Mouse (Mus musculus) kidney, adult 11 months (tissue): ENCODE results near the gene Fam110a.

Source experiments
- DNase-seq: peaks from one replicate; pipeline ENCODE4 v3.0.0; 2022

Fam110a gene

GRCm38 (mm10) chr2:151969396-151969795, 10.6 kb downstream of the Fam110a start:
- DNase-seq = no peak

DNA sequence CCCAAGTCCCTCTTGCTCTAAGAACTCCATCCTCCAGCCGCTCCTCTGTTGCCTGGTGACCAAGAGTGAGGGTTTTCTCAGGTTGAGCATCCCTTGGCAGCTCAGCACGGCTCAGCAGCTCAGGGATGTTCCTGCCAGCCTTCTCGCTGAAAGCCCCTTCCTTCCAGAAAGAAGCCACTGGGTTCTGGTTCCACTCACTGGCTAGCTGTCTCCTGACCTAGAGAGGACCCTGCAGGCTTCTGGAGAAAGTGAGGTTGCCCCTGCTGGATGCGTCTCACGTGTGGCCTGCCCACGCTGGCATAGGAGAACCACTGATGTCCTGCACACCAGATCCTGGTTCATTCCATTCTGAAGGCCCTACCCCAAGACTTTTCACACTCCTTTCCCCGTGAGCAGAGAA, 11.0 kb downstream of the Fam110a start:
- DNase-seq = no peak

DNA sequence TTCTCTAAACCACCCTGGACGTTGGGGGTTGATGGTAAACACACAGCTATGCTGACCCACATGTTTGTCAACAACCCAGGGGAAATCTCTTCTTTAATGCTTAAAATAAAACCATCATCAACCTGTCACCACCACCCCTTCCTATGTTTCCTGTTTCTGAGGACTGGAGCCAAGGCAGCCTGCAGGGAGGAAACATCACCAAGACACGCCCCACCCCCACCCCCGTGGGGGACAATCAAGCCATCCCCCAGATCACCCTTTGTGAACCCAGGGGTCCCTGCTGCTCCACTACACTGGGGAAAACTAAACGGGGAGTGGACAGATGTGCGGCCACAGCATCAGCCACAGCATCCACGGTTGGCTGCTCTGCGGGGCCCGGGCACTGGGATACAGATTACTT, 11.6 kb downstream of the Fam110a start:
- no peak for DNase-seq

GRCm38 (mm10) chr2:151967792-151968191, 12.2 kb downstream of the Fam110a start:
- DNase-seq = no peak

- no peak for DNase-seq
Measured at GRCm38 (mm10) chr2:151967176-151967750, 12.8 kb downstream of the Fam110a start.

GRCm38 (mm10) chr2:151964052-151964451, 16.0 kb downstream of the Fam110a start:
- no peak for DNase-seq

DNA sequence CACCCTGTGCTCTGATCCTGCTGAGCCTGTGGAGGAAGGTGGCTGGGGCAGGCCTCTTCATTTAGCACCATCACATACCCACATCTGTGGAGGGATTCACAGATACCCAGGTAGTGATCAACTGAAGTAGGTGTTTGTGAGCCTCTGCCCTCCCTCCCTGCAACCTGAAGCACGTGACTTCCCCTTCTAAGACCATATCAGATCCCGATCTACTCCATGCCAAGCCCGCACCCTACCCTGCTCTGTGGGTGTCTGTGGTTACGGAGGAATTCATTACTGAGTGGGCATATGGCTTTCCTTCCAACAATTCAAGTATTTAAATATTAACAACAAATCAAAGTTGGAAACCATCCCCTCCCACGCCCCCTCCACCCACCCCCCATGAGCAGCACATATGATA, 16.7 kb downstream of the Fam110a start:
- DNase-seq = no peak

- DNase-seq = peak; percentile 86
Measured at GRCm38 (mm10) chr2:151962474-151962873, 17.5 kb downstream of the Fam110a start.

GRCm38 (mm10) chr2:151961284-151962196, 18.5 kb downstream of the Fam110a start:
- DNase-seq = no peak

- no peak for DNase-seq
Measured at GRCm38 (mm10) chr2:151959274-151959673, 20.7 kb downstream of the Fam110a start.

DNA sequence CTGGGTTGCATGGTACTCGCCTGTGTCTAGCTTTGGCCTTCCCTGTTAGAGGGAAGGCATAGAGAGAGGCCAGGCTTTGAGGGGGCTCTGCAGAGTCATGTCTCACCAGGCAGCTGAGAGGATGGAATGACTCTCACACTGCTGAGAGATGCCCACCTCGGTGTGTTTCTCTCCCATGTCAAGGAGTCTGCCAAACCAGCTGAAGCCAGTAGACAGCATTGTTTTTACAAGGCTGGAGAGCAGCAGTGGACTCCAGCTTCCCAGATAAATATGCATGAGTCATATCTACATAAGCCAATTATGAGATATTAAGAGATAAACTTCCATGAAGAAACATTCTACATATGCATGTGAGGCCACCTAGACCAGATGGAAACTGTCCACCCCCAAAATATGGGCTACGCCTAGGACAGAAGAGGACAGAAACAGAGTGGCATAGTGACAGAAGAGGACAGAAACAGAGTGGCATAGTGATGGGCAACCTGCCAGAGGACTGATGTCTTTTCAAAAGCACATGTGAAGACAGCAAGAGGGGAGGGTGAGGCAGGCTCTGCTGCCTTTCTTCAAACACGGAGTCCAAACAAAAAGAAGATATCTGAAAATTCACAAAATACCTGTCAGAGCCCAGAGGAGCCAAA, 23.4 kb downstream of the Fam110a start:
- DNase-seq = no peak

GRCm38 (mm10) chr2:151953665-151954064, 26.4 kb downstream of the Fam110a start:
- DNase-seq = no peak

DNA sequence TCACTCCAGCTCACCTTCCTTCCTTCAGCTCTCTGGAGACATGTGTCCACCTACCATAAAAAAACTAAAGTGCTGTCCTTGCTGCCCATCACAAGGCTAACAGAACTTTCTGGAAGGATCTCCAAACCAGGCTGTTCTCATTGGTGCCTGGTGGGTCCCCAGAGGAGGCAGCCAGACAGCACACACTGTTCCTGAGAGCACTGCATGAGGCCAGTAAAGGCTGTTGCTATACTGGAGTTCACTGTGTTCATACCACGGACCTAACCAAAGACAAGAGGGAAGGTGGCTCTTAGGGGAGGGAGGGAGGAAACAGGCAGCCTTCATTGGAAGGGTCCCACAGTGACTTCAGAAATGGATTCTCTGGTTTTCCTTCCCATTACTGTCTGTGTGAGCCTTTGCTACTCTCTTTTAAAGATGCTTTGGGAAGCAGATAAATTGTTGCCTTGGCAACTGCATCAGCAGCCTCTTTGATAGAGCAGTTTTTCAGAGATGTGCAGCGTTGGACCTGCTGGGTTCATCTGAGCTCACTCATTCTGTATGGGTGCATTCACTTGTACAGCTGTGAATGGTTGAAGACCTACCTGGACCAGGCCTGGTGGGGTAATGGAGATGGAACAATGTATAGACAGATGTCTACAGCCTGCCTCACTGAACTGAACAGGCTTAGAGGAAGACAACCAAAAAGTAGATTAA, 30.8 kb downstream of the Fam110a start:
- no peak for DNase-seq

DNA sequence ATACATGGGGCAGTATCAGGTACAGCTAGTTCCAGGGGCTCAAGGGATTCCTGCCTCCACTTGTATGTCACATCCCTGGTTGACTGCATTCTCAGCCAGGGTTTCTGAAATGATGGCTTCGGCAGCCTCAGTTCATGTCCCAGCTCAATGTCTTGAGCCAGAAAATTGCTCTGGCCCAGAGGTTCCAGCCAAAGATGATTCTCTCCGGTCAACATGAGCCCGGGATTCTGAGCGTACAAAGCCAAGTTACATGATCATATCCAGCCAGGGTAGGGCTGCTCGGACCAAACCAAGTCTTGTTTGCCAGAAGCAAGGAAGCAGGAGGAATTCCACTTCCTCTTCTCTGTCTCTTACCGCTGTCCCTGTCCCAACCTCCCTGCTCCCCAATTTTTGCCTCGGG, 31.7 kb downstream of the Fam110a start:
- DNase-seq = no peak

GRCm38 (mm10) chr2:151947617-151948016, 32.4 kb downstream of the Fam110a start:
- DNase-seq = no peak

GRCm38 (mm10) chr2:151944106-151944505, 35.9 kb downstream of the Fam110a start:
- DNase-seq = no peak

DNA sequence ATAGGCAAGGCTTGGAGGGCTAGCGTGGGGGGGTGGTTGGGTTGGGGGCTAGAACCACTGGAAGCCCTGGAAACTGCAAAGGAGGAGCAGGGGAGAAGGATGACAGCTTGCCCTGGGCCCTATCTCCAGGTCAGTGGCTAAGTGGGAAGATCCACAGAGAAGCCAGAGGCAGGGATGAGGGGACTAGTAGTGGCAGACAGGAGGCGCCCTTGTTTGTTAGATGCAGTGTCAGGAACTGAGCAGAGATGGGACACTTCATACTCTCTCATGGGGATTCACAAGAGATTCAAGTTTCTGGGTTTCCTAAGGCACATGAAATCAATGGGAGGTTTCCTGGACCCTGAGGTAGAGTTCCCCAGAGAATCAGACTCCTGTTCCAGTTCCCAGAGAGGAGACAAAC, 38.8 kb downstream of the Fam110a start:
- DNase-seq = peak; percentile 38

- no peak for DNase-seq
Measured at GRCm38 (mm10) chr2:151939651-151940420, 40.2 kb downstream of the Fam110a start.

- no peak for DNase-seq
Measured at GRCm38 (mm10) chr2:151938780-151939200, 41.2 kb downstream of the Fam110a start.

GRCm38 (mm10) chr2:151937893-151938292, 42.1 kb downstream of the Fam110a start:
- DNase-seq = no peak

- peak; percentile 73 for DNase-seq
Measured at GRCm38 (mm10) chr2:151930389-151931074, 49.5 kb downstream of the Fam110a start.

DNA sequence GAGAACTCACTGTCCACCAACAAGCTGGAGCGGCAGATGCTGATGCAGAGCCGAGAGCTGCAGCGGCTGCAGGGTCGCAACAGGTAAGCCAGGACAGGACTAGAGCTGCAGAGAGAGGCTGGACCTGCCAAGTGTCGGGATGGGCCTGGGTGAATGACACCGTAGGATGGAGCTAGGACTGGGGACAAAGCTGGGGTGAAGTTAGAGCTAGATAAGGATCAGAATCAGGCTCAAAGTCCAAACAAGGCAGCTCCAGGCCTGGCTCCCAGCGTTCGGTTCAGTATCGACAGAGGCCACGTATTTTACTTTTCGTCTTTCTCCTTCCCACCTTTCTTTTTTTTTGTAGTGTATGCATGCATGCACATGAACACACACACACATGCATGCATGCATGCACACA, 52.9 kb downstream of the Fam110a start:
- no peak for DNase-seq
